In genomic region chr16:30307961-30308615, GRCm38 (mm10) we compare ENCODE assay signal across 9 mouse cellular contexts. TPM values are rescaled to one million over a fixed set of nuclear protein-coding genes. Genes with fewer than 3 reads are reported as not detected.
DNase-seq lines count a peak whose midpoint lies in the region; ATAC-seq and TF ChIP-seq lines count a peak whose summit lies in the region.
"Had no signal": no experiment of that assay in that cellular context is flagged by ENCODE, and none has a peak within 500 bp of the region (broad histone marks: within the 10 kb centered on the region; RNA-seq: fewer than 3 reads in every experiment).

No protein-coding gene starts in this region.

- H3K9ac ChIP-seq in kidney, embryonic 15.5 days = peak overlapping the region; percentile 47
- H3K9ac ChIP-seq in hindbrain, embryonic 11.5 days (ENCODE audit: low read depth, low read length) = peak overlapping the region; percentile 45; the same call in 1 of the 2 replicates
- H3K9ac ChIP-seq in liver, postnatal 0 days (replicated peaks) = peak overlapping the region; percentile 55
- H3K9ac ChIP-seq in stomach, postnatal 0 days (ENCODE audit: low read length) = peak overlapping the region; percentile 58

- 9% methylated on average over 29 of the region's 29 CpGs for WGBS in kidney, embryonic 15.5 days
- WGBS in hindbrain, embryonic 11.5 days = 11% methylated on average over 29 of the region's 29 CpGs
- WGBS in liver, postnatal 0 days (ENCODE audit: insufficient replicate concordance) = 21% methylated on average over 29 of the region's 29 CpGs
- WGBS in stomach, postnatal 0 days = 17% methylated on average over 29 of the region's 29 CpGs

- TF ChIP-seq CTCF in liver, postnatal 0 days (IDR thresholded peaks at IDR 0.05; ENCODE audit: low read depth) = no peak
- no peak for TF ChIP-seq CTCF in stomach, postnatal 0 days (IDR thresholded peaks at IDR 0.05; ENCODE audit: low read depth)

- H3K9me3 ChIP-seq in kidney, embryonic 15.5 days (replicated peaks) = no peaks in the 10 kb centered on the region
- no peaks in the 10 kb centered on the region for H3K9me3 ChIP-seq in hindbrain, embryonic 11.5 days (ENCODE audit: control insufficient read depth, low read length)
- no peaks in the 10 kb centered on the region for H3K9me3 ChIP-seq in liver, postnatal 0 days (ENCODE audit: low read length)
- H3K9me3 ChIP-seq in stomach, postnatal 0 days (ENCODE audit: control insufficient read depth, low read length) = no peaks in the 10 kb centered on the region

- H3K36me3 ChIP-seq in kidney, embryonic 15.5 days = no peaks in the 10 kb centered on the region
- H3K36me3 ChIP-seq in hindbrain, embryonic 11.5 days (ENCODE audit: control insufficient read depth, insufficient read depth, low read length) = no peaks in the 10 kb centered on the region
- H3K36me3 ChIP-seq in liver, postnatal 0 days (replicated peaks; ENCODE audit: insufficient read depth, low read length) = no peaks in the 10 kb centered on the region; the same call in 1 of the 2 replicates
- no peaks in the 10 kb centered on the region for H3K36me3 ChIP-seq in stomach, postnatal 0 days (ENCODE audit: control insufficient read depth, insufficient read depth, low read length)

- ATAC-seq in kidney, embryonic 15.5 days (replicated peaks; ENCODE audit: low FRiP score) = peak; percentile 28; the same call in 1 of the 2 replicates
- ATAC-seq in hindbrain, embryonic 11.5 days (ENCODE audit: low FRiP score) = peak; percentile 40; the same call in 1 of the 2 replicates
- ATAC-seq in liver, postnatal 0 days = no peak
- no peak for ATAC-seq in stomach, postnatal 0 days (ENCODE audit: low FRiP score, low TSS enrichment)

- peak overlapping the region; percentile 56 for H3K4me3 ChIP-seq in kidney, embryonic 15.5 days (replicated peaks)
- peak overlapping the region; percentile 58 for H3K4me3 ChIP-seq in hindbrain, embryonic 11.5 days (ENCODE audit: low read depth, low read length)
- peak overlapping the region; percentile 63 for H3K4me3 ChIP-seq in liver, postnatal 0 days (ENCODE audit: low read depth, low read length)
- H3K4me3 ChIP-seq in stomach, postnatal 0 days (ENCODE audit: low read depth, low read length) = peak overlapping the region; percentile 56

- no peak for DNase-seq in kidney, postnatal 36 days
- peak; percentile 45 for DNase-seq in embryo, embryonic 9.5 days (ENCODE audit: extremely low spot score)
- DNase-seq in hindbrain, embryonic 11.5 days (ENCODE audit: low spot score) = peak; percentile 46
- no peak for DNase-seq in liver, postnatal 0 days
- no peak for DNase-seq in stomach, postnatal 0 days (ENCODE audit: low spot score)
- no peak for DNase-seq in left cerebral cortex, adult 8-10 months (ENCODE audit: low spot score in 2 of 2)
- DNase-seq in retina, embryonic 14.5 days (ENCODE audit: low spot score) = no peak

- TF ChIP-seq EP300 in liver, postnatal 0 days (IDR thresholded peaks at IDR 0.05; ENCODE audit: low read depth) = no peak
- no peak for TF ChIP-seq EP300 in stomach, postnatal 0 days (optimal IDR thresholded peaks at IDR 0.05)

- H3K4me1 ChIP-seq in kidney, embryonic 15.5 days = peaks cover 29% of the 10 kb centered on the region
- H3K4me1 ChIP-seq in hindbrain, embryonic 11.5 days (replicated peaks; ENCODE audit: control insufficient read depth, insufficient read depth, low read length) = peaks cover 15% of the 10 kb centered on the region
- H3K4me1 ChIP-seq in liver, postnatal 0 days (ENCODE audit: insufficient read depth) = peaks cover 19% of the 10 kb centered on the region
- no peaks in the 10 kb centered on the region; the same call in 1 of the 2 replicates for H3K4me1 ChIP-seq in stomach, postnatal 0 days (replicated peaks; ENCODE audit: control insufficient read depth, insufficient read depth)

- peaks cover 74% of the 10 kb centered on the region for H3K27me3 ChIP-seq in kidney, embryonic 15.5 days
- H3K27me3 ChIP-seq in hindbrain, embryonic 11.5 days (ENCODE audit: control insufficient read depth, insufficient read depth, low read length) = peaks cover 46% of the 10 kb centered on the region
- peaks cover 35% of the 10 kb centered on the region for H3K27me3 ChIP-seq in liver, postnatal 0 days (ENCODE audit: insufficient read depth, low read length)
- peaks cover 3% of the 10 kb centered on the region; the same call in 1 of the 2 replicates for H3K27me3 ChIP-seq in stomach, postnatal 0 days (ENCODE audit: control insufficient read depth, insufficient read depth, low read length)

- peak overlapping the region; percentile 99 for H3K4me2 ChIP-seq in kidney, embryonic 15.5 days
- H3K4me2 ChIP-seq in hindbrain, embryonic 11.5 days (replicated peaks; ENCODE audit: low read depth, low read length) = peak overlapping the region; percentile 97
- peak overlapping the region; percentile 95 for H3K4me2 ChIP-seq in liver, postnatal 0 days (ENCODE audit: low read depth, low read length)
- H3K4me2 ChIP-seq in stomach, postnatal 0 days (replicated peaks; ENCODE audit: low read depth) = peak overlapping the region; percentile 97

- H3K27ac ChIP-seq in kidney, embryonic 15.5 days = no peak overlapping the region
- no peak overlapping the region for H3K27ac ChIP-seq in hindbrain, embryonic 11.5 days (ENCODE audit: low read depth, low read length)
- H3K27ac ChIP-seq in liver, postnatal 0 days (ENCODE audit: low read depth) = no peak overlapping the region
- H3K27ac ChIP-seq in stomach, postnatal 0 days (replicated peaks) = no peak overlapping the region

RNA-seq across cellular contexts. Expression of gene Gp5, which starts 2.5 kb away (rescaled TPM):
- 0.90 and 0.93 TPM in 2 replicates for polyA plus RNA-seq in kidney, embryonic 15.5 days (2015; fragmentation: Nextera tagmentation; extraction: Ambion mirVana)
- 1.3 and 2.4 TPM in 2 replicates for polyA plus RNA-seq in hindbrain, embryonic 11.5 days (2014; fragmentation: Nextera tagmentation; extraction: Ambion mirVana)
- polyA plus RNA-seq in liver, postnatal 0 days (2015; fragmentation: Nextera tagmentation; extraction: Ambion mirVana) = 17.5 and 17.7 TPM in 2 replicates
- polyA plus RNA-seq in stomach, postnatal 0 days (2015; fragmentation: Nextera tagmentation; extraction: Ambion mirVana) = 0.11 and 0.39 TPM in 2 replicates
- 1 to 10 TPM in 1 of 4 experiments, under 1 TPM in 3; 0.74 to 1.6 (median 0.90) TPM for total RNA-seq in left cerebral cortex, adult 8-10 months (2022)

RNA-seq across cellular contexts. Expression of gene Lrrc15, which starts 25.0 kb away (rescaled TPM):
- polyA plus RNA-seq in kidney, embryonic 15.5 days (2015; fragmentation: Nextera tagmentation; extraction: Ambion mirVana) = 0.99 and 1.2 TPM in 2 replicates
- polyA plus RNA-seq in hindbrain, embryonic 11.5 days (2014; fragmentation: Nextera tagmentation; extraction: Ambion mirVana) = 0.91 and 1.1 TPM in 2 replicates
- 0.11 TPM in 2 replicates for polyA plus RNA-seq in liver, postnatal 0 days (2015; fragmentation: Nextera tagmentation; extraction: Ambion mirVana)
- 0.76 and 0.87 TPM in 2 replicates for polyA plus RNA-seq in stomach, postnatal 0 days (2015; fragmentation: Nextera tagmentation; extraction: Ambion mirVana)
- total RNA-seq in left cerebral cortex, adult 8-10 months (2022) = not detected
- total RNA-seq: left cerebral cortex, postnatal 10 days had no signal

RNA-seq across cellular contexts. Expression of gene Cpn2, which starts 40.8 kb away (rescaled TPM):
- polyA plus RNA-seq in kidney, embryonic 15.5 days (2015; fragmentation: Nextera tagmentation; extraction: Ambion mirVana) = 0.04 and 0.08 TPM in 2 replicates
- not detected in 2 replicates for polyA plus RNA-seq in hindbrain, embryonic 11.5 days (2014; fragmentation: Nextera tagmentation; extraction: Ambion mirVana)
- 10.9 and 12.0 TPM in 2 replicates for polyA plus RNA-seq in liver, postnatal 0 days (2015; fragmentation: Nextera tagmentation; extraction: Ambion mirVana)
- 0.04 TPM in 1 of 2 replicates, not detected in the other for polyA plus RNA-seq in stomach, postnatal 0 days (2015; fragmentation: Nextera tagmentation; extraction: Ambion mirVana)
- total RNA-seq in left cerebral cortex, adult 8-10 months (2022) = not detected
- total RNA-seq: left cerebral cortex, postnatal 10 days had no signal

Comparison
In these comparisons a context has a peak if more than half of its experiments do, and no peak if none do; other contexts are left out.
1. ATAC-seq: peak in kidney, embryonic 15.5 days (single experiment) and hindbrain, embryonic 11.5 days (single experiment); none in liver, postnatal 0 days (single experiment) and stomach, postnatal 0 days (single experiment).
2. DNase-seq: peak in embryo, embryonic 9.5 days (single experiment) and hindbrain, embryonic 11.5 days (single experiment); none in kidney, postnatal 36 days (0 of 2), liver, postnatal 0 days (single experiment), stomach, postnatal 0 days (single experiment), left cerebral cortex, adult 8-10 months (0 of 2) and retina, embryonic 14.5 days (single experiment).
3. RNA of gene Cpn2, which starts 40.8 kb away (polyA plus RNA-seq): 10.9 to 12.0 TPM in liver, postnatal 0 days; 0.04 to 0.08 TPM in kidney, embryonic 15.5 days, 0.04 TPM in stomach, postnatal 0 days and not detected in hindbrain, embryonic 11.5 days; every median in the first group is over 10 times any median in the second.
4. Peak in every context shown above with its lines, with median percentiles within 50 percentile points of each other: H3K4me2 ChIP-seq, H3K4me3 ChIP-seq and H3K9ac ChIP-seq.